Mouse (Mus musculus): ENCODE results near the gene Prkab1.

GRCm38 (mm10) chr5:115997376-115997775 is 26.9 kb downstream of the Prkab1 start:
- no peak for TF ChIP-seq GATA1 (IDR thresholded peaks at IDR 0.05; ENCODE audit: low read length)
- no peak for TF ChIP-seq TAL1 (IDR thresholded peaks at IDR 0.05; ENCODE audit: low read length)
